Mouse (Mus musculus) right cerebral cortex, postnatal 10 days (tissue): ENCODE results near the gene Pax4.

Source experiments
- DNase-seq, 2 experiments: peaks; one replicate each; pipeline ENCODE4 v3.0.0; 2021; ENCODE audit warnings: low spot score in 2 of 2

The Pax4 gene

GRCm38 (mm10) chr6:28396853-28397457 is 52.2 kb downstream of the Pax4 start:
- DNase-seq, result peak in 1 of 2 experiments; percentile 41

DNA sequence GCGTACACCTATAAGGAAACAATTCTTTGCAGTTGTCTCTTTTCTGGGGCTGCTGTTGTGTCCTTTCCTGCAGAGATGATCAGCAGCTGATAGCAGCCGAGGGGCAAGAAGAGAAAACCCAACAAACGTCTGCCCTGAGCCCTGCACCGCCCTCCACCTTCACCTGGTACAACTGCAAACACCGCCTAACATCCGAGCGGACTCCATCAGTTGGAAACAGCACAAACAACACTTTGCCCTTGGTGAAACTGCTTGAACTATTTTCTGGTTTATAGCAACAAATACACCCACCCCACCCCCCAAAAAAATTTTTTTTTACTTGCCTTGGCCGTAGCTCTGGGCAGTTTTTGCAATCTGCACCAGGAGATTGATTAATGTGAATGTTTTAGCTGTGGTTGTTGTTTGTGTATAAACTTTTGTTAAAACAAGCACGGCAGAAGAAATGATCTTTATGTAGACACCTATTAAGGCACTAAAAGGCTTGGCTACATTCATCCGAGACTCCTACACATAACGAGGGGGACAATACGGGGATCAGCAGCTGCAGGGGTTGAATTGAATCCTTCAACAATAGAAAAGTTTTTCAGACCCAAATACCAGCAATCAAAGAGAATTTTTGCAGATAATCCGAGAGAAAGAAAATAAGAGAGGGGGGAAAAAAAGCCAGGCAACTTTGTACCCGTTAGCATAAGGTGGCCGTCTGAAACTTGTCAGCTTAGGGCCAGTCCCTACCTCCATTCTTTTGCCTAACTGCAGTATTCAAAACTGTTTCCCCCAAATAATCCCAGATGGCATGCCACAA is 52.9 kb downstream of the Pax4 start:
- no peak for DNase-seq
